Comparison of ENCODE assay signal across 8 mouse cellular contexts in genomic region chr5:43661997-43662961, GRCm38 (mm10). TPM values are rescaled to one million over a fixed set of nuclear protein-coding genes. Genes with fewer than 3 reads are reported as not detected.
DNase-seq lines count a peak whose midpoint lies in the region; ATAC-seq and TF ChIP-seq lines count a peak whose summit lies in the region.

Gene Cc2d2a (plus strand): TSS chr5:43662346.

- peak; percentile 77 for ATAC-seq in forebrain, embryonic 12.5 days (ENCODE audit: low FRiP score)
- ATAC-seq in lung, postnatal 0 days, result peak; percentile 77

- intact Hi-C loops in heart, postnatal 36 days (cut with DNase I), result no loop called here

- peaks cover 30% of the 10 kb centered on the region for H3K4me1 ChIP-seq in forebrain, embryonic 12.5 days
- peaks cover 12% of the 10 kb centered on the region; the same call in 1 of the 2 replicates for H3K4me1 ChIP-seq in lung, postnatal 0 days (ENCODE audit: insufficient read depth, low read depth, low read length)

- H3K4me3 ChIP-seq in forebrain, embryonic 12.5 days (replicated peaks), result peak within 1 kb of the TSS; percentile 38
- H3K4me3 ChIP-seq in layer of hippocampus, adult 2 months, result peak within 1 kb of the TSS; percentile 74
- H3K4me3 ChIP-seq in lung, postnatal 0 days (ENCODE audit: low read depth, low read length), result peak within 1 kb of the TSS; percentile 36

- no peaks in the 10 kb centered on the region for H3K27me3 ChIP-seq in forebrain, embryonic 12.5 days
- H3K27me3 ChIP-seq in lung, postnatal 0 days (replicated peaks; ENCODE audit: insufficient read depth, low read length), result no peaks in the 10 kb centered on the region

- peak within 1 kb of the TSS; percentile 88 for H3K27ac ChIP-seq in forebrain, embryonic 12.5 days
- H3K27ac ChIP-seq in layer of hippocampus, adult 2 months, result peak within 1 kb of the TSS; percentile 90
- H3K27ac ChIP-seq in lung, postnatal 0 days (ENCODE audit: low read length), result peak within 1 kb of the TSS; percentile 72

- H3K4me2 ChIP-seq in forebrain, embryonic 12.5 days, result peak within 1 kb of the TSS; percentile 51
- peak within 1 kb of the TSS; percentile 61 for H3K4me2 ChIP-seq in lung, postnatal 0 days (replicated peaks; ENCODE audit: low read depth, low read length)

- no peaks in the 10 kb centered on the region for H3K9me3 ChIP-seq in forebrain, embryonic 12.5 days
- no peaks in the 10 kb centered on the region for H3K9me3 ChIP-seq in lung, postnatal 0 days (ENCODE audit: low read length)

- peak; percentile 58 for TF ChIP-seq CTCF in layer of hippocampus, adult 2 months (conservative IDR thresholded peaks at IDR 0.05)
- peak; percentile 46 for TF ChIP-seq CTCF in lung, postnatal 0 days (IDR thresholded peaks at IDR 0.05)

- peak within 1 kb of the TSS; percentile 47 for H3K9ac ChIP-seq in forebrain, embryonic 12.5 days
- no peak within 1 kb of the TSS; the same call in 1 of the 2 replicates for H3K9ac ChIP-seq in lung, postnatal 0 days (replicated peaks; ENCODE audit: low read depth)

- 6% methylated on average over 19 of the region's 19 CpGs for WGBS in forebrain, embryonic 12.5 days
- WGBS in lung, postnatal 0 days, result 3% methylated on average over 19 of the region's 19 CpGs

- no peak for TF ChIP-seq EP300 in lung, postnatal 0 days (IDR thresholded peaks at IDR 0.05)

- no peaks in the 10 kb centered on the region for H3K36me3 ChIP-seq in forebrain, embryonic 12.5 days (replicated peaks)
- H3K36me3 ChIP-seq in lung, postnatal 0 days (ENCODE audit: insufficient read depth, low read length), result 0 out of 2 replicates have a peak, but pooled peaks cover 6% of the 10 kb centered on the region

- peak; percentile 86 for DNase-seq in MN1 (ENCODE audit: low spot score)
- peak; percentile 37 for DNase-seq in brain, embryonic 18.5 days (ENCODE audit: low read depth, low spot score)
- peak; percentile 37 to 60 for DNase-seq in heart, postnatal 36 days
- DNase-seq in layer of hippocampus, adult 2 months (ENCODE audit: low spot score in 2 of 2), result peak in 1 of 2 experiments; percentile 44
- DNase-seq in lung, postnatal 0 days (ENCODE audit: low spot score), result peak; percentile 81
- peak; percentile 81 for DNase-seq in retina, embryonic 14.5 days (ENCODE audit: low spot score)
- no peak for DNase-seq in spleen, postnatal 14 days (ENCODE audit: low spot score in 2 of 2)

RNA-seq across cellular contexts. Expression of gene Cc2d2a, which starts in this region (rescaled TPM):
- polyA plus RNA-seq in forebrain, embryonic 12.5 days (2016; fragmentation: Nextera tagmentation; extraction: Ambion mirVana), result 9.6 and 10.5 TPM in 2 replicates
- 10 to 100 TPM in 1 of 2 experiments, 1 to 10 TPM in 1; 9.6 to 10.3 TPM for total RNA-seq in heart, postnatal 36 days (2021)
- total RNA-seq in layer of hippocampus, adult 2 months (2021), result 10 to 100 TPM; 18.2 to 21.0 TPM
- polyA plus RNA-seq in lung, postnatal 0 days (2015; fragmentation: Nextera tagmentation; extraction: Ambion mirVana), result 7.7 and 8.7 TPM in 2 replicates

Comparison
In these comparisons a context has a peak if more than half of its experiments do, and no peak if none do; other contexts are left out.
1. DNase-seq: peak in MN1 (single experiment), brain, embryonic 18.5 days (single experiment), heart, postnatal 36 days (2 of 2), lung, postnatal 0 days (single experiment) and retina, embryonic 14.5 days (single experiment); none in spleen, postnatal 14 days (0 of 2).
2. Peak in every context shown above with its lines, with median percentiles within 50 percentile points of each other: H3K27ac ChIP-seq and H3K4me3 ChIP-seq.